Mouse (Mus musculus) ES-E14 (cell line): ENCODE measurements around the gene Gje1. TPM values are rescaled to one million over a fixed set of nuclear protein-coding genes. Genes with fewer than 3 reads are reported as not detected.

ENCODE experiments used
- DNase-seq: peaks from one replicate; pipeline ENCODE4 v3.0.0-alpha.2; 2013; ENCODE audit warnings: low read depth, low spot score
- H3K27ac ChIP-seq: 2 replicates; pipeline ENCODE4 v1.5.1; 2012; ENCODE audit warnings: low read depth, mild to moderate bottlenecking, low read length, moderate library complexity, mixed read lengths; ENCODE audit not compliant: poor library complexity, insufficient read depth, severe bottlenecking
- H3K36me3 ChIP-seq: 2 replicates; pipeline ENCODE4 v1.6.1; 2012; ENCODE audit warnings: mild to moderate bottlenecking, low read length, moderate library complexity, mixed read lengths; ENCODE audit not compliant: control insufficient read depth, poor library complexity, insufficient read depth, severe bottlenecking
- H3K4me1 ChIP-seq, 2 experiments: fragments of 150-350 bp in 1 of 2; sonication (generic) in 1 of 2; 2 replicates each; pipeline ENCODE4 v1.6.1; 2012; ENCODE audit warnings: low read length in 2 of 2, mild to moderate bottlenecking in 1 of 2, mixed read lengths in 1 of 2; ENCODE audit not compliant: control insufficient read depth in 2 of 2, insufficient read depth in 2 of 2, poor library complexity in 1 of 2
- H3K4me3 ChIP-seq, 2 experiments: fragments of 150-350 bp in 1 of 2; sonication (generic) in 1 of 2; 2 replicates each; pipeline ENCODE4 v1.5.1; 2012; ENCODE audit warnings: low read length in 2 of 2, low read depth in 1 of 2, mild to moderate bottlenecking in 1 of 2, mixed read lengths in 1 of 2; ENCODE audit not compliant: insufficient read depth in 1 of 2, poor library complexity in 1 of 2, severe bottlenecking in 1 of 2
- H3K9ac ChIP-seq: 2 replicates; pipeline ENCODE4 v1.6.1; 2012; ENCODE audit warnings: low read depth, mild to moderate bottlenecking, low read length, mixed read lengths; ENCODE audit not compliant: poor library complexity, insufficient read depth, severe bottlenecking
- H3K9me3 ChIP-seq: fragments of 150-350 bp; sonication (generic); 2 replicates; pipeline ENCODE4 v1.6.1; 2012; ENCODE audit warnings: low read depth, mild to moderate bottlenecking, low read length; ENCODE audit not compliant: control insufficient read depth, insufficient read depth
- CHD2 ChIP-seq: IDR thresholded peaks from 2 replicates; pipeline ENCODE4 v1.6.1; 2014; ENCODE audit warnings: mild to moderate bottlenecking, low read depth, low read length, inconsistent platforms
- HCFC1 ChIP-seq: IDR thresholded peaks from 2 replicates; pipeline ENCODE4 v1.6.1; 2012; ENCODE audit warnings: low read length, inconsistent platforms, borderline replicate concordance; ENCODE audit not compliant: insufficient read depth
- MAFK ChIP-seq: IDR thresholded peaks from 2 replicates; pipeline ENCODE4 v1.6.1; 2014; ENCODE audit warnings: mild to moderate bottlenecking, low read depth, low read length, inconsistent platforms; ENCODE audit not compliant: insufficient read depth
- ZC3H11A ChIP-seq: IDR thresholded peaks from 2 replicates; pipeline ENCODE4 v1.6.1; 2012; ENCODE audit warnings: low read depth, mild to moderate bottlenecking, inconsistent platforms, low read length, borderline replicate concordance
- ZNF384 ChIP-seq: IDR thresholded peaks from 2 replicates; pipeline ENCODE4 v1.6.1; 2012; ENCODE audit warnings: low read depth, low read length, inconsistent platforms
- in situ Hi-C, 2 experiments: fragments of 600-800 bp; cut with MboI; formaldehyde crosslinking; loops; one replicate each; pipeline ENCODE4 v1.15.1; 2025; ENCODE audit warnings: low sequenced_read_pairs in 2 of 2, inconsistent platforms in 1 of 2; ENCODE audit not compliant: unreplicated experiment in 2 of 2
- total RNA-seq: library from RNA; depleted of rRNA; stranded (reverse); fragments of 300-350 nt; gene quantifications from 2 replicates; pipeline ENCODE4 v1.2.3, GENCODE M21; 2012; rRNA removed

Gene Gje1
- total RNA-seq, 1 experiment, result not detected

DNA sequence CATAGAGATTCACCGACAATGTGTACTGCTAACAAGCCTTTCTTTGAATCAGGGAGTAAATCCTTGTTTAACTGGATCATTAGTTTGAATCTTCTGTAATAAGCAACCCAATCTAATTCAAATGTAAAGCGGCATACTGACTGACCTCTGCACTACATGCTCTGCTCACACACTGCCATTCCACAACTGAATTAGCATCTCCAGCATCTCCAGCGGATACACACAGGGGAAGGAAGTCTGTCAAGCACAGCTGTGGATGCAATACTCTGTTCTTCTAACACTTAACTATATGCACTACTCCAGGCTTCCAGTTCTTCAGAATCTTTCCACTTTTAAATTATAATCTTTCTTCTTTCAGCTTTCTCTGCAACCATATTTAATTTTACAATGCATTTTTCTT lies 27.7 kb downstream of the Gje1 start:
- in situ Hi-C loops, result loop anchor here in 1 of 2 experiments (10.0 kb wide), 1 partner anchor 236 kb away; no protein-coding TSS in a partner anchor

DNA sequence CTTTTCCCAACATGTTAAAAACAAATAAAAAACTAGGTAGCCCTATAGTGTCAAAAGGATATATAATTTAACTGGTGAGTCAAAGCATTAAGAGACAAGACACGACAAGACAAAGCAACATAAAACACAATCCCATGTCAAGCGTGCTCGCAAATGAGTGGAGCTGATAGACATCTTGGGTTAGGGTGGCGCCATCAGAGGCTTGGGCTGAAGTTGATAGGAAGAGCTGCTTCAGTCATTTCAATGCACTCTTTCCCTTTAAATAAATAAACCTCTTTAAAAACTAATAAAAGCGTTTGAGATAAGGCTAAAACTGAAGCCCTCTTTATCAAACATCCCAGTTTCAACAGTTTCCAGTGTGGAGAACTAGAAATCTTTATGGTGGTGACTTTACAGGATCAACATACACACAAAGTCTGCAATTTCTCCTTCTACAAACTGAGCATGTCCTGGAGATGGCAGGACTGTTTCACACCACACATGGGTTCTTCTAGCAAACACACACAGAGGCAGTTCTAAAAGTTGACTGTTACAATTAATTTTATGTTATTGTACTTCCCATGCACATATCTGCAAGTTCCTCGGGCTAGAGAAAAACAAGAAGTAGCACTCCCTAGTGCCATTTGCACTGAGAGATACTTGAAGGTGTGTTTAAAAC lies 29.1 kb downstream of the Gje1 start:
- in situ Hi-C loops, result no loop called here
- H3K36me3 ChIP-seq, result no peaks in the 10 kb centered on the region
- H3K4me1 ChIP-seq, result no peaks in the 10 kb centered on the region
- no peak overlapping the region for H3K4me3 ChIP-seq
- H3K9me3 ChIP-seq, result no peaks in the 10 kb centered on the region
- no peak overlapping the region for H3K9ac ChIP-seq
- H3K27ac ChIP-seq, result no peak overlapping the region
- DNase-seq, result no peak
- TF ChIP-seq HCFC1 (no peak), MAFK (no peak), ZC3H11A (no peak), CHD2 (no peak), ZNF384 (no peak)

More for the DNA sequence above, 27.7 kb downstream of the Gje1 start:
- no peak for DNase-seq
- H3K4me3 ChIP-seq, result no peak overlapping the region
- no peak overlapping the region for H3K9ac ChIP-seq
- no peaks in the 10 kb centered on the region for H3K9me3 ChIP-seq
- no peaks in the 10 kb centered on the region for H3K36me3 ChIP-seq
- no peak overlapping the region for H3K27ac ChIP-seq
- TF ChIP-seq ZNF384, result no peak
- no peak for TF ChIP-seq CHD2
- TF ChIP-seq HCFC1, result no peak
- TF ChIP-seq MAFK, result no peak
- TF ChIP-seq ZC3H11A, result no peak
- no peaks in the 10 kb centered on the region for H3K4me1 ChIP-seq

DNA sequence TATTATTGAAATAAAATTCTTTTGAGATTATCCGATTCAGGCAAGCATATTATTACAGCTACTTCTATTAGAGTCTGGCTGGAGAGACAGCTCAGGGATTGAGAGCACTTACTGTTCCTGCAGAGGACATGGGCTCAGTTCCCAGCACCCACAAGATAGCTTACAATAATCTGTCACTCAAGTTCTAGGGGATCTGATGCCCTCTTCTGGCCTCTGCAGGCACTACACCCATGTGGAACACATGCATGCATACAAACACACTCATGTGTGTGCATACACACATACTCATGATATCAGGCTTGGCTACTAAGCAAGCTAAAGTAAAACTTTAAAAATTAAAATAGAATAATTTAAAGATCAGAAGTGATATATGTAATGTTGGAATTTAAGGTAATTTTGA lies 32.4 kb downstream of the Gje1 start:
- in situ Hi-C loops, result no loop called here
- no peak overlapping the region for H3K27ac ChIP-seq
- H3K9me3 ChIP-seq, result no peaks in the 10 kb centered on the region
- no peaks in the 10 kb centered on the region for H3K36me3 ChIP-seq
- no peak overlapping the region for H3K4me3 ChIP-seq
- no peak for DNase-seq
- peak; percentile 50; the same call in 1 of the 2 replicates for TF ChIP-seq ZC3H11A
- no peak for TF ChIP-seq CHD2
- no peak overlapping the region for H3K9ac ChIP-seq
- H3K4me1 ChIP-seq, result no peaks in the 10 kb centered on the region

DNA sequence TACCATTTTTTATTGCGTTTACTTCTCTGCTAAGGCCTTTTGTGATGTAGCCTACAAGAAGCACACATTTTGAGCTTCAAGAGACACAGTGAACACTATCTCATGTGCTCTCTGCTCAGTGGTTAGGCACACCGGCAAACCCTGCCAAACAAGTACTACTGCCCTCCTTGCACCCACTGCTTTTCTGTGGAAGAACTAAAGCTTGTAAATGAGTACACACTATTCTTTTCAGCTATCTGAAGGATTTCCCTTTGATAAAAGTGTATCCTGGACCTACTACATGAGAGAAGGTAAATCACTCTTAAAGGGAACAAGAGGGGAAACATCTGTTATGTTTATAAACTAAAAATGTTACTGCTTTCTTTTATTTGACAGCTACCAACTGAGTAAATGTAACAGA lies 51.9 kb downstream of the Gje1 start:
- Histone ChIP-seq H3K4me3 (no peak overlapping the region), H3K9ac (no peak overlapping the region), H3K27ac (no peak overlapping the region), H3K4me1 (no peaks in the 10 kb centered on the region), H3K9me3 (no peaks in the 10 kb centered on the region), H3K36me3 (no peaks in the 10 kb centered on the region; the same call in 1 of the 2 replicates)
- no peak for TF ChIP-seq HCFC1
- TF ChIP-seq MAFK, result no peak
- no peak for TF ChIP-seq ZNF384
- TF ChIP-seq CHD2, result no peak
- no peak for TF ChIP-seq ZC3H11A
- no peak for DNase-seq
- in situ Hi-C loops, result no loop called here

Other genes with a start within 250 kb of the Gje1 start
- 0.69 and 2.7 TPM in 2 replicates for gene Adgrg6, start 172.6 kb downstream of the Gje1 start, total RNA-seq
- gene Vta1, start 12.7 kb downstream of the Gje1 start, total RNA-seq, result 26.4 and 45.2 TPM in 2 replicates
- gene Nmbr, start 12.6 kb downstream of the Gje1 start, total RNA-seq, result 0.27 and 0.53 TPM in 2 replicates